Mouse (Mus musculus): ENCODE results near the gene Tmem41a.

- TF ChIP-seq CTCF (IDR thresholded peaks at IDR 0.05; ENCODE audit: low read depth) (no peak), EP300 (IDR thresholded peaks at IDR 0.05; ENCODE audit: low read depth) (no peak)
Measured at GRCm38 (mm10) chr16:21946761-21947715, at the start of gene Tmem41a.
